Mouse (Mus musculus): ENCODE measurements around the gene Fopnl.

The Fopnl gene

DNA sequence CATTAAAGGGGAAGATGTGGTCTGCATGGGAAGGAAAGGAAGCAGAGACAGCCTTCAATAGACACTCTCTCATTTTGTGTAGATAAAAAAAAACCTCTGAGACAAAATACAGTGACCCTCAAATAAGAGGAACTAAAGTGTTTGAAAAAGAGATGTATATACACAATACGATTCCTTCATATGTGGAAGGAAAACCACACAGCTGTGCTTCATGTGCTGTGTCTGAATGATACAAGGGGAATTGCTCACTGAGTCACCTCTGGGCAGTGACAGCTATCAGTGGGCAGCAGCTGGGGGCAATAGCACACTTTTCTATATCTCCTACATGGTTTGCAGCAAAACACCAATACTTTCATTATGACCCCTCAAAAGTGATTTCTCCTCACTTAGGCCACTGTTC is 9.8 kb downstream of the Fopnl start:
- peak; percentile 88 for DNase-seq (ENCODE audit: low read depth)

DNA sequence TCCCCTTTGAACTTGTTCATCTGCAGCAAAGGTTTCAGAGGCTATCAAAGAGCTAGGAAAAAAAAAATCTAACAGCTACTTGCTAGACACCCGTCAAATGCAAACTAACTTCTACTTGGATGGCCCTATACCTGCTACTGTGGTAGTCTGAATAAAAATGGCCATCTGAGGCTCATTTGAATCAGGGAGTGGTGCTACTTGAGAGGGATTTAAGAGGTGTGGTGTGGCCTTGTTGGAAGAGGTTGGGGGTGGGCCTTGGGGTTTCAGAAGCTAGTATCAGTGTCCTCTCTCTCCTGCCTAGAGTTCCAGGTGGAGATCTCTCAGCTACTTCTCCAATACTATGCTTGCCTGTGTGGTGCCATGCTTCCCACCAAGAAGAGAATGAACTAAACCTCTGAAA is 10.8 kb downstream of the Fopnl start:
- DNase-seq (ENCODE audit: low read depth): no peak

DNA sequence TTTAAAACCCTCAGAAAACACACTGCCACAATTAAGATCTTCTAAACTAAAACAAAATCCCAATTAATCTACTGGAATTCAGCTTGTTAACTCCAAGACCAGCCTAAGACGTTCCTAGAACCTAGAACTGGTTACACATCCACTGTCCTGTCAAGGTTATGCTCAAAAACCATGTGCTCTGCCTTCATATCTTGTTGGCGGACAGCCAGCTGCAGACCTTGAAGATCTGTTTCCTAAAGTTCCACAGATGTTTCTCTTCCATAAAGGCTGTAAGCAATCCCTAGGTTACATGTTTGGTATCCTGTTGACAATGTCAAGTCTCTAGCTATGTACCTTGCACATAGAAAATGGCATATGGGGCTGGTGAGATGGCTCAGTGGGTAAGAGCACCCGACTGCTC is 12.4 kb downstream of the Fopnl start:
- peak; percentile 27 for DNase-seq (ENCODE audit: low read depth)

DNA sequence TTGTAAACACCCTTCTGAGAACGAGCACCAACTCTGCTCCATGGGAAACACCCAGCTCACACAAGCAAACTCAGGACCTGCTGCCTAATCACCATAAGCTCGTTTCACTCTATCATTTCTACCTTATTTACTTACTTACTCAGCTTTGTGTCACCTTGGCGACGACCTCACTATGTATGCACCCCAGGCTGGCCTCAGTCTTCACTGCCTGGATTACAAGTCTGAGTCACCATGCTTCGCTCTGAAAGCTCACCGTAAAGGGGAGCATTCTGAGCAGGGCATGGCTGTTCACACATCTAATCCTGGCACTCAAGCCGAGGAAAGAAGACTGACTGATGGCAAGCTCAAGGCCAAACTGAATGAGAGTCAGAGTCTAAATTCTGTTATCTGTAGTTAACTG is 13.5 kb downstream of the Fopnl start:
- no peak for DNase-seq (ENCODE audit: low read depth)

DNA sequence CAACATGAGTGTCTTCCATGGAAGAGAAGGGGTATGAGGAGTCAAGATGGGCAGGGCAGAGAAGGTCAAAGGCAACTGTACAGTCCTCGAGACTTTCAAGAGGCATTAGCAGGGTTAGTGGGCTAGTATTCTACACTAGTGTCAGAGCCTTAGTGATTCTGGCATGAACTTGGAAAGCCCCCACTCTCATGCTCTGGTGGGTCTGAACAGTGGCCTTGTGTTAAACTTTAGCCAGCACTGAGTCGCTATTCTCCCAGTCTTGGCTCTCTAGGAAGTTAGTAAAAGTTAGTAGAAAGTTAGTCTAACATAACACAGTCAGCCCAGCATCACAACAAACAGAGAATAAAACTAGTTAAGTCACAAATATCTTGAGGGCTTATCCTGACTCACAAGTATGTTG is 14.1 kb downstream of the Fopnl start:
- DNase-seq (ENCODE audit: low read depth): no peak

DNA sequence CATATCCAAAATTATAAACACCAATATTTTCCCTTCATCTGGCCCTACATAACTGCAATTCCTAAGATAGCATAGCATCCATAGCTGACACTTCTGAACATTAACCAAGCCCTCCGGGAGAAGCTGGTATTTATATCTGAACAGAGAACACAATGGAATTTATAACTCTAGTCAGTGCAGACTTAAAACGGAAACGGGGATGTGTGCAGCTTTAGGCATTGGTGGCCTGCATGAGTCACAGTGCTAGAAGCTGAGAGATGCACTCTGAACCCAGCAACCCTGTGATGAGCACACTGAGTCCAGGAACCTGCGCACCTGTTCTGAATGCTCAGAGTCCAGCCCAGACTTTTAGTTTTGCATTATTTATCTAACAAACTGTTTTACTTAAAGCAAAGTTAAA is 18.7 kb downstream of the Fopnl start:
- DNase-seq (ENCODE audit: low read depth): no peak

DNA sequence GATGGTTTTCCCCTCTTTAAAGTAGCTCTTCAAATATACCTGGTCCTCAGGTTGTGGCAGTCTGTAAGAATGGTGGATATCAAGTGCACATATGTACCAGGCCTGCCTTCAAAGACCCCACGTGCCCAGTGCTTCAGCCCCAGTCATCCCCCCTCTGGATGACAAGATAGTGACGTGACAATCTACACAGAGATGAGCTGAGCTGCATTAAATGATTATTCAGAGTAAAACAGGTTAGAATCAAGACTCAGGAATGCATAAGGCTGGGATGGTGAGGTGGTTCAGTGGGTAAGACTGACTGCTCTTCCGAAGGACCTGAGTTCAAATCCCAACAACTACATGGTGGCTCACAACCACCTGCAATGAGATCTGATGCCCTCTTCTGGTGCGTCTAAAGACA is 19.5 kb downstream of the Fopnl start:
- DNase-seq (ENCODE audit: low read depth): no peak

DNA sequence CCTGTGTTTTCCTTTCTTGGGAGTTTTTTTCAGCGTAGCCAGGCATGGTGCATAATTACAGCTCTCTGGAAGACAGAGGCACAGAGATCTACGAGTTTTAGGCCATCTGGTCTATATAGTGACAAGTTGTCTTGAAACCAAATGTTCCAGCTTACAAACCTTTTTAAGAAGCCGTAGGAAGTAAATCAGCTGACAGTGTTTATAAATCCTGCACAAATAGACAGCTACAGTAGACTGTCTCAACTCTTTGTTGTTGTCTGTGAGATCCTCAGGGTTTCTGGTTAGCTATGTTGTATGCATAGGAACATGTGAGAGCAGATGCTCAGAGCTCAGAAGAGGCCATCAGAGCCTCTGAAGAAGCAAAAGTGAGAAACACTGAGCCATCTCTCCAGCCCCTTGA is 20.1 kb downstream of the Fopnl start:
- DNase-seq (ENCODE audit: low read depth): no peak

DNA sequence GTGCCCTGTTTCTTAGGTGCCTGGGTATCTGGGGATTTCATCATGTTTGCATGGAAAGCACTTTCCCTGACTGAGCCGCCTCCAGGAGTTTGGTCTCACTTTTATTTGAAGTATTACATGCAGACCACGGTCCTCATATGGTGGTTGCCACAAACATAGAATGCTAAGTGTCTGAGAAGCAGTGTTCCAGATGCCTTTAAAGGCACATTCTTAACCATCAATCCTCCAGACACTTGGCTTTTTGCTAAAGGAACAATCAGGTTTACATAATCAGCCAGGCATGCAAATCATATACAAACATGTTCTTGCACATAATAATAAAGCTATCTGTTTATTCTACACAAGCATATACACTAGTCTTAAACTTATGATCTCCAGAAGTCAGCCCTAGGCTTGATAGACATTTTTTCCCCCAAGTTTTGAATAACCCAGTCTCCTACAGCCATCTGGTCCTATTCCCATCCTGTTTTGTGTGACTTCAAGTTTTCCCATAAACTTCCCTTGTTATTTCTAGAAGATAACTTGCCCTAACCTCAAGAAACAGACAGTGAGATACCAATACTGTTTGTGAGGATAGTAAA is 20.6 kb downstream of the Fopnl start:
- DNase-seq (ENCODE audit: low read depth): no peak

DNA sequence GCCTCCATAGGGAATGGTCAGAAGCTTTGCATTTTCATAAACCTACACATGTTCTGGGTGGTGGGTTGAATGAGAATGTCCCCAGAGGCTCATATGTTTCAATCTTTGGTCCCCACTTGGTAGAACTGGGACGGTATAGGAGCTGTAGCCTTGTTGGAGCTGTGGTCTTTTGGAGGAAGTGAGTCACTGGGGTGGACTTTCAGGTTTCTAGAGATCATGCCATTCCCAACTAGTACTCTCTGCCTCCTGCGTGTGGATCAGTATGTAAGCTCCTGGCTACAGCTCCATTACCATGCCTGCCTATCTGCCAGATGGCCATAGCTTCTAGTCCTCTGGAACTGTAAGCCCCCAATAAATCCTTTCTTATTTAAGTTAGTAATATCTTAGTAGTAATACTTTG is 21.9 kb downstream of the Fopnl start:
- DNase-seq (ENCODE audit: low read depth): peak; percentile 75

DNA sequence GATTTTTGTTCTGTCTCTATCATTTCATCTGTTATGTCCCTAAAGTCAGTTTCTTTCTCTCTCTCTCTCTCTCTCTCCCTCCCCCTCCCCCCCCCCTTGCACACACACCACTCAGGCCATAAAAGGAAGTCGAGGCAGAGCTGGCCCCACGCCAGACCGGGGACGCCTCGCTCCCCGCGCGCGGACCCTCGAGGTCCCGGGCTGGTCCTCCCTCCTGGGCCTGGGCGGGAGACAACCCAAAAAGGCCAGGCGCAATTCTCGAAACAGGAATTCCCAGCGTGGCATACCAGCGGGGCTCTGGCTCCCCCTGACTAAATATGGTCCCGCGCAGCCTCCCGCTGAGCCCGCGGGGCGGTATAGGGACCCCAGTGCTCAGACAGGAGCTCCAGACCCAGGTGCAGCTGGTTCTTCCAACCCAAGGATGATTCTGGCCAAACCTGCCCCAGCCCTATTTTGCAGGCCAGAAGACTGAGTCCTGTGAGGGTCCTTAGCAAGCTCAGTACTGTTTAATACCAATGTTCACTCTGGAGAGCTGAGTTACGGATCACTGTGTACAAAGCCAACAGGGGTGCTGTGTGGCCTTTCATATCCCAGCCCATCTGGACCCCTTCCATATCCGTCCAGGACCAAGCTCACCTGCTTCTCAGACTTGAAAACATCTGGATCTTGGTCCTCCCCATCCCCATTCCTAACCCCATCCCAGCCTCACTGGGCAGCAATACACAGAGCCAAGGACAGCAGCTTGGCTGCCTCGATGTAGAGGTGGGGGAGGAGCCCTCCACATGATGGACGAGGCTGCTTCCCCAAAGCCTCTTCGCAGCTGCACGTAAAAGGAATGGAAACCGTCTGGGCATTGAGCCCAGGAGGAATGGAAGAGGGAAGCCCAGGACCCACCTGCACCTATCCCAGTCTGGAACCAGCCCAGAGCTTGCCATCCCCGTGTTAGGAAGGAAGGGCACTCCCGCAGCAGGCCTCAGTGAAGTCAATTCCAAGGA is 24.7 kb downstream of the Fopnl start:
- no peak for DNase-seq (ENCODE audit: low read depth)

DNA sequence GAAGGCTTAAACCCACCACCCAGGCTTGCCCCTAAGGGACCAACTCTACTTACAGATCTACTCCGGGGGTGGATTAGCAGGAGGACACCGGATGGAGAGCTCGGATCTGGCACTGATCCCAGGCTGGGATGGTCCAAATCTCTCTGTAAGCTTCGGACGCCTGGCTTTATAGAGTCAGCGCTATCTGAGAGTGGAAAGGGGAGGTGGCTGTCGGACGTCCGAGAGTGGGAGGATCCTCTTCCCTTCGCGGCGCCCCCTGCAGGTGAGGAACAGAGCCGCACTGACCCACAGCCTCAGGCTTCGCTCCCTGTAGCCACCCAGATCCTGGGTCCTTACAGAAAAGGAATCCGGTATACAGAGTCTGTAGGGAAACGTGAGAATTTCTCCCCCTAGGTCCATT is 26.0 kb downstream of the Fopnl start, which contains the start of gene Myh11:
Myh11 (minus strand) TSS at position 150 of the 400 bp plus-strand sequence.
- no peak for DNase-seq (ENCODE audit: low read depth)

DNA sequence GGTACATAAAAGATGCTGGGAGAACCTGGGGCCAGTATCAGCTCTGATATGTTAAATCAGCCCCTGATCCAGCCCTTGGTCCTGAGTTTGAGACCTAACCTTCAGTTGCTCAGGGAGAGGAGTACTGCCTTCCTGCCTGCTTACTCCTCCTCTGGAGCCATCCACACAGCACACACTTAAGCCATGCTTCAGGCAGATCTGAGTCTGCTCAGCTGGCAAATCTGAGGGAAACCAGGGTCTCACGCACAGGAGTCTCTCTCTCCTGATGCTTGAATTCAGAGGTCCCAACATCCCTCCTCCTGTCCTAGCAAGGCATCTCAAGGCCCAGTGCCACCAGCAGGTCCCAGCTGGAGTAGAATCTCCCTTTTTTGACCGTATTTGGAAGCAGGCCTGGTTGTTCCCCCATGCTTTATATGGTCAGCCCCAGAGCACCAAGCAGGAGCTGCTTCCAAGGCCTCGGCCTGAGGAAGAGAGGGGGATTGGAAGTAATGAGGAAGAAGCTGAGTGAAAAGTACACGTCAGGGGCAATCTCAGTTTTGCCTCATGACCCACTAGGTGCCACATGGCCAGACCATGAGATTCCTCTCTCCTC is 44.7 kb downstream of the Fopnl start:
- no peak for DNase-seq (ENCODE audit: low read depth)

DNA sequence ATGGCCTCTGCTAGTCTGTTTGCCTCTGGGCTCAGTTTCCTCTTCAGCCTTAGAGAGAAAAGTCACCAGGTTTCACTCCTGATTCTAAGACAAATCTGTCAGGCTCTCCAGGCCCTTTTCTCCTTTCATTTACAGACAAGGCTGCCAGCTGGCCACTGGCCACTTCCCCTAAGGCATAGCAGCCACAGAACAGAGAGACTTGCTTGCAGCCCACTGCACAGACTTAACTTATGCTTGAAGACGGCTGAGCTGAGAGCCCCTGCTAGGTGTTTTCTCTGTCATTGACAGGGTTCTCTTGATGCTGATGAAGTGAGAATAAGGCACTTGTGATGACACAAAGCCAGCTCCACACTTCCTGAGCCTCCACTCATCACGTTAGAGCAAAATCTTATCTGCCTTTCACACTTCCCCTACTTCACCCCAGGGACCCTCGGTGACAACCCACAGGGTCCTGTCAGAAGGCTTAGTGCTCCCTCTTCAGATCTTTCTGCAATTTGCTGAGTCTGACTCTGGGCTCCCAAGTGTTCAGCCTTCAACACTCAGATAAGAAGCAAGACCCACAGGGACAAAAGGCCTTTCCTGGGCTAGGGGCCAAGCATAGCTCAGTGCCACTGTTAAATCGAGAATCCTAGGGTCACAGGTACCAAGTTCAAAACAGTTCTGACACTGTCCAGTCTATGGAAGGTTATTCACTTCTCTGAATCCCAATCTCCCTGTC is 51.8 kb downstream of the Fopnl start:
- DNase-seq (ENCODE audit: low read depth): no peak

DNA sequence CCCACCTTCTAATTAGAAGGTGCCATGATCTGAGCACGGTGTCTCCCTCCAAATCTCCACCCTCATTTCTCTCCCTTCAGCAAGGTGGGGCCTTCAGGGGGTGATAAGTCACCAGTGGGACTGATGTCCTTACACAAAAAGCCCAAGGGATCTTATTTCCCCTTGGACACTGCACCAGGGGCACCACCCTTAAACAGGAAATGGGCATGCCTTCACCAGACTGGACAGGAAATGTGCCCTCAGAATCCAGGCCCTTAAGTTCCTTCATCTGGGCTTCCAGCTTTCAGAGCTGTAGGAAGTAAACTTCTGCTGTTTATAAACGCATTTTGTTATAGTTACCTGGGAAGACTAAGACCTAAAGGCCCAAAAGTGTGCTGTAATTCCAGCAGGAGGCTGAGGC is 52.7 kb downstream of the Fopnl start:
- DNase-seq (ENCODE audit: low read depth): no peak

DNA sequence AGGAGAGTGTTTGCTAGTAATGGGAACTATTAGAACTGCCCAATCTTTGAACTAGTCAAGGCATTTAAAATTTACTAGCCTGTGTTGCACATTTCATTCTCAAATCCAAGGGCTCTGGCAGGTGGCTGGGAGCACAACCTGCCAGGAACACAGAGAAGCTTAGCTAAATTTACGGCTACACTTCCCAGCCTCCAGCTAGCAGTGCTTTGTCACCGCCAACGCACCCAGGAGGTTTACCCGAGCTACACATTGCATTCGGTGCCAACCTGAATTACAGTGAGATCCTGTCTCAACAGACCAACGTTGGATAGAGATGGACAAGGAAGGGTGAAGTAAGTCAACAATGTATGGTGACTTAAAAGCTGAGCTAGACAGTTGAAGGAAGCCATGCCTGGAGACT is 54.0 kb downstream of the Fopnl start:
- DNase-seq (ENCODE audit: low read depth): no peak

DNA sequence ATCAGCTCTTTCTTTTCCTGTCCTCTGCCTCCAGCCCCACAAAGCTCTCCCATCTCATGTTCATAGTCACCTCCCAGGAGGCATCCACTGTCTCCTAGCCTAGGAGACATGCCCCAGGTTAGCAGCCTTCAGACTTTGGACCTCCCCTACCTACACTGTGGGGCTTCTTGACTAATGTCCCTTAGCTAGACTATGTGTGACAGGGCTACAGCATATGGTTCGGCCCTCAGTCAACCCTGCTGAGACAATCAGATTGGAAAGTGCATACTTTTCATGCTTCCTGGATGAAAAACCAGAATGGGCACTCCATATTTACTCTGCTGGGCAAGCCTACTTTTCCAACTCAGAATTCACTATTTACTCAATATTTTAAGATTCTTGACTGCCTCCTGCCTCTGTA is 54.8 kb downstream of the Fopnl start:
- DNase-seq (ENCODE audit: low read depth): no peak

DNA sequence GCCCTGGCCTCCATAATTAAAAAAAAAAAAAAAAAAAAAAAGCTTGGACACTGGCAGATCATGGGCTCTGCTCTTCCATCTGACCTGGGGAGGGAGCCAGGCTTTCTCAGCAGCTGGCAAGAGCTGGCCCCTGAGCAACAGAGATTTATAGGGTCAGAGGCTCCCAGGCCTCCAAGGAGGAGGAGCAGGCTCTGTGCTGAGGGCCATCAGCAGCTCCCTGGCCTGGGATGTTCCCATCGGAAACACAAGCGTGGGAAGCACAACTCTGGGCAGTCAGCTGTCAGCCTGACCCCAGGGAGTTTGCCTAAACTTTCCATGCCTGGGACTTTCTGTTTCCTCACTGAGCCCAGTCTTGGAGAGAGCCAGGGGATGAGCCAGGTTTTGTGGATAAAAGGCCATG is 58.3 kb downstream of the Fopnl start:
- DNase-seq (ENCODE audit: low read depth): no peak

DNA sequence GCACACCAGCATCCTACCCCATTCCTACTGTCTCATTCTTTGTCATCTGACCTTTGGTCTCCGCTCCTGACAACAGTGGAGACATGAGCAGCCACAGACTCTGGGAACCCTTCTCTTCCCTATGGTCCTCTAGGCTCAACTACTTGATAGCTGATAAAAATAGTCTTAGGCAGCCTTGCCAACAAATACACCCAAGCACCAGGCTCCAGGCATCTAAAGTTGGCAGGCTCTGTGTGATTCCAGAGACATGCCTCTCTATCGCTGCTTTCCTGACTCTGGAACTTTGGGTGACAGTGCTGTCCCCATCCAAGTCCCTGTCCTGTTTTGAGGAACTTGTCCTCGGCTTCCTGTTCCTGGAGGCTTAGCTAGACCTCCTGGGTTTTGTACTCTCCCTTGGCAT is 63.6 kb downstream of the Fopnl start:
- DNase-seq (ENCODE audit: low read depth): no peak

DNA sequence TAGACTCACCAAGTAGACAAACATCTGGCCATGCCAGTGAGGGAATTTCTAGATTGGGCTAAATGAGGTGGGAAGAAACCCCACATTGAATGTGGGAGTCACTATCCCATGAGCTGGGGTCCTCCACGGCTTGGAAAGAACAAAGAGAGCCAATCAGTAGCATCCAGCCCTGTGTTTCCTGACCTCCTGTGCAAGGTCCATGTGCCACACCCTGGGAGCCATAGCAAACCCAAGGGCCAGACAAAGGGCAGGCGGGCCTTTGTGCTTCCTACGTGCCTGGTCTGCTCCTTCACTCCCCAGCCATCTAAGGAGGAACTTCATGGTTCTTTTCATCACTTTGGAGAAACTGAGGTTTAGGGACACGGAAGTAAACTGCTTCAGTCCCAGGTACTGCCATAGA is 64.3 kb downstream of the Fopnl start:
- no peak for DNase-seq (ENCODE audit: low read depth)

DNA sequence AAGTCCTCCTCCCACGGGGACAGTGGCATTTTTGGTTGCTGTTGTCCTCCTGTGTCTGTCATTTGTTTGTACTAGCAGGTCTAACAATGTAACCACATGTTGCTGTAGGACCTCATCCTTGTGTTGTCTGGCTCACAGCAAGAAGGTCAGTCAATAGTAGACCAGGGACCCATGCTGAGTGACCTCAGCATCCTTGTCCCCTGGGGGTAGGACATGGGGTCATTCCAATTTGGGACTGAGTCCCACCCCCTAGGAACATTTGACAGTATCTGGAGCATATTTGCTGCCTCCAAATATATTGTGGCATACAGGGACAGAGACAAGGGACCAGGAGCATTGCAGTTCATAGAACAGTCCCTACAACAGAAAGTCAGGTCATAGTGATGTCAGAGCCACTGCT is 67.3 kb downstream of the Fopnl start:
- no peak for DNase-seq (ENCODE audit: low read depth)

Measured in 416B (cell line).